Mouse (Mus musculus) limb, embryonic 12.5 days (tissue): ENCODE data around the gene Acsm3. TPM values are rescaled to one million over a fixed set of nuclear protein-coding genes. Genes with fewer than 3 reads are reported as not detected.

Experiments used
- ATAC-seq: fragments of 200-750 bp; cut with Nextera tagmentation; 2 replicates; pipeline ENCODE4 v1.8.0; 2017; ENCODE audit warnings: low read depth, moderate TSS enrichment; ENCODE audit not compliant: insufficient number of reproducible peaks, insufficient read depth, low FRiP score, low TSS enrichment
- H3K27ac ChIP-seq: fragments of 300-500 bp; sonication (generic); 2 replicates; pipeline ENCODE4 v1.5.1; 2016; ENCODE audit warnings: mild to moderate bottlenecking, moderate library complexity
- H3K27me3 ChIP-seq: fragments of 300-500 bp; sonication (generic); 2 replicates; pipeline ENCODE4 v1.6.1; 2016; ENCODE audit warnings: mild to moderate bottlenecking, moderate library complexity
- H3K36me3 ChIP-seq: fragments of 300-500 bp; sonication (generic); 2 replicates; pipeline ENCODE4 v1.6.1; 2016; ENCODE audit warnings: mild to moderate bottlenecking, moderate library complexity
- H3K4me1 ChIP-seq: fragments of 300-500 bp; sonication (generic); replicated peaks from 2 replicates; pipeline ENCODE4 v1.6.1; 2016
- H3K4me2 ChIP-seq: fragments of 300-500 bp; sonication (generic); 2 replicates; pipeline ENCODE4 v1.6.1; 2016; ENCODE audit warnings: mild to moderate bottlenecking, moderate library complexity
- H3K4me3 ChIP-seq: fragments of 300-500 bp; sonication (generic); replicated peaks from 2 replicates; pipeline ENCODE4 v1.5.1; 2016; ENCODE audit warnings: mild to moderate bottlenecking
- H3K9ac ChIP-seq: fragments of 300-500 bp; sonication (generic); replicated peaks from 2 replicates; pipeline ENCODE4 v1.6.1; 2016; ENCODE audit warnings: mild to moderate bottlenecking, moderate library complexity
- H3K9me3 ChIP-seq: fragments of 300-500 bp; sonication (generic); 2 replicates; pipeline ENCODE4 v1.6.1; 2016; ENCODE audit warnings: mild to moderate bottlenecking, moderate library complexity
- WGBS: fragments of 180-500 bp; shearing (Covaris S2); methylation state at CpG from one replicate; pipeline ENCODE4 v1.1.7; 2016; 5-methylcytosine and 5-hydroxymethylcytosine counted together
- polyA plus RNA-seq: library from polyadenylated mRNA; unstranded; fragments of >200 nt; fragmentation: Nextera tagmentation; extraction: Ambion mirVana; gene quantifications from 2 replicates; pipeline ENCODE4 v1.2.1, GENCODE M21; 2016

The Acsm3 gene
- polyA plus RNA-seq, 1 experiment from 2014 or later: 0.13 TPM

DNA sequence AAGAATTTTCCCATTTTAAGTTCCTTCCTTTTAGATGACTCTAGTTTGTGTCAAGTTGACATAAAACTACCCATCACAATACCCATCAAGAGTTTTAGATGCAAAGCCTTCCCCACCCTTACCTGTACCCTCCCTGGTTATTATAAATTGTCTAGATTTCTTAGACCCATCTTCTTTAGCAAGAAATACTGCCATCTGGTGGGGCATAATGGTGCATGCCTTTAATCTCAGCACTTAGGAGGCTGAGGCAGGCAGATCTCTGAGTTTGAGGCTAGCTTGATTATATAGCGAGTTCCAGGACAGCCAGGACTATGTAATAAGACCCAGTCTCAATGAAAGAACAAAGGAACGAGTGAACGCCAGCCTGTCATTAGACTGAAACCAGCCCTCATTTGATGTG is 39.8 kb downstream of the Acsm3 start:
- 92% methylated on average over 3 of the region's 3 CpGs for WGBS

GRCm38 (mm10) chr7:119800991-119801390 is 40.3 kb downstream of the Acsm3 start:
- Histone ChIP-seq H3K9ac (no peak overlapping the region), H3K4me1 (no peaks in the 10 kb centered on the region), H3K9me3 (no peaks in the 10 kb centered on the region), H3K27me3 (no peaks in the 10 kb centered on the region), H3K27ac (no peak overlapping the region), H3K36me3 (peaks cover 14% of the 10 kb centered on the region), H3K4me2 (no peak overlapping the region), H3K4me3 (no peak overlapping the region)
- no peak for ATAC-seq
- 84% methylated on average over 3 of the region's 3 CpGs for WGBS

More for the DNA sequence above, 39.8 kb downstream of the Acsm3 start:
- peaks cover 13% of the 10 kb centered on the region for H3K36me3 ChIP-seq
- no peak for ATAC-seq
- no peak overlapping the region for H3K4me3 ChIP-seq
- H3K9ac ChIP-seq: no peak overlapping the region
- no peak overlapping the region for H3K4me2 ChIP-seq
- H3K9me3 ChIP-seq: no peaks in the 10 kb centered on the region
- no peaks in the 10 kb centered on the region for H3K4me1 ChIP-seq
- no peak overlapping the region for H3K27ac ChIP-seq
- H3K27me3 ChIP-seq: no peaks in the 10 kb centered on the region

GRCm38 (mm10) chr7:119807396-119807795 is 46.7 kb downstream of the Acsm3 start:
- Histone ChIP-seq H3K27me3 (no peaks in the 10 kb centered on the region), H3K4me3 (no peak overlapping the region), H3K4me1 (no peaks in the 10 kb centered on the region), H3K27ac (no peak overlapping the region), H3K36me3 (peaks cover 55% of the 10 kb centered on the region), H3K4me2 (no peak overlapping the region), H3K9me3 (no peaks in the 10 kb centered on the region), H3K9ac (no peak overlapping the region)
- 96% methylated on average over 5 of the region's 5 CpGs for WGBS
- no peak for ATAC-seq

- no peak for ATAC-seq
- Histone ChIP-seq H3K27me3 (no peaks in the 10 kb centered on the region), H3K36me3 (peaks cover 63% of the 10 kb centered on the region), H3K4me3 (no peak overlapping the region), H3K4me1 (no peaks in the 10 kb centered on the region), H3K27ac (no peak overlapping the region), H3K4me2 (no peak overlapping the region), H3K9me3 (no peaks in the 10 kb centered on the region), H3K9ac (no peak overlapping the region)
- 97% methylated on average over 3 of the region's 3 CpGs for WGBS
Measured at GRCm38 (mm10) chr7:119808723-119809122, 48.0 kb downstream of the Acsm3 start.

- WGBS: 95% methylated on average over 1 of the region's 1 CpGs
- H3K4me2 ChIP-seq: no peak overlapping the region
- no peak for ATAC-seq
- no peak overlapping the region for H3K4me3 ChIP-seq
- H3K4me1 ChIP-seq: no peaks in the 10 kb centered on the region
- H3K27me3 ChIP-seq: no peaks in the 10 kb centered on the region
- no peak overlapping the region for H3K27ac ChIP-seq
- H3K9ac ChIP-seq: no peak overlapping the region
- H3K9me3 ChIP-seq: no peaks in the 10 kb centered on the region
- H3K36me3 ChIP-seq: peaks cover 38% of the 10 kb centered on the region
Measured at GRCm38 (mm10) chr7:119835371-119835770, 74.6 kb downstream of the Acsm3 start.

DNA sequence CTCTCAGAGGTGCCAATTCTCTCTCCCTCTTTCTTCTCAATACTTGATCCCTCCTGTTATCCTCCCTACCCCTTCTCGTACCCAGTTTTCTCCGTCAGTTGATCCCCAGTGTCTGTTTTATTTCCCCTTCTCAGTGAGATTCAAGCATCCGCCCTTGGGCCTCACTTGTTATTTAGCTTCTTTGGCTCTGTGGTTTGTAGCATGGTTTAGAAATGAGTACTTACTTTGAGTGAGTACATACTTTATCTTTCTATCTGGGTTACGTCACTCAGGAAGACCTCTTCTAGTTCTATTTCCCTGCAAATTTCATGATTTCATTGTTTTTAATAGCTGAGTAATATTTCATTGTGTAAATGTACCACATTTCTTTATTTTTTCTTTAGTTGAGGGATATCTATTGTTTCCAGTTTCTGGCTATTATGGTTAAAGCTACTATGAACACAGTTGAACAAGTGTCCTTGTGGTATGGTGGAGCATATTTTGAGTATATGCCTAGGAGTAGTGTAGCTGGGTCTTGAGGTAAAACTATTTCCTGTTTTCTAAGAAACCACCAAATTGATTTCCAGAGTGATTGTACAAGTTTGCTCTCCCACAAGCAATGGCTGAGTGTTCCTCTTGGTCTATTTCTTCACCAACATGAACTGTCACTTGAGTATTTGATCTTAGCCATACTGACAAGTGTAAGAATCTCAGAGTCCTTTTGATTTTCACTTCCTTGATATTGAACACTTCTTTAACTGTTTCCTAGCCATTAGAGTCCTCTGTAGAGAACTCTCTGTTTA is 75.5 kb downstream of the Acsm3 start:
- no peaks in the 10 kb centered on the region for H3K4me1 ChIP-seq
- no peak overlapping the region for H3K9ac ChIP-seq
- H3K36me3 ChIP-seq: peaks cover 39% of the 10 kb centered on the region
- H3K4me3 ChIP-seq: no peak overlapping the region
- H3K27ac ChIP-seq: no peak overlapping the region
- H3K27me3 ChIP-seq: no peaks in the 10 kb centered on the region
- ATAC-seq: no peak
- no peak overlapping the region for H3K4me2 ChIP-seq
- WGBS: 91% methylated on average over 4 of the region's 4 CpGs
- H3K9me3 ChIP-seq: no peaks in the 10 kb centered on the region

Other genes starting within 250 kb of the Acsm3 start
- not detected in 2 replicates for gene Acsm5, start 241.5 kb upstream of the Acsm3 start, polyA plus RNA-seq
- gene Pdilt, start 237.4 kb upstream of the Acsm3 start, polyA plus RNA-seq: not detected in 2 replicates
- gene Acsm2, start 206.6 kb upstream of the Acsm3 start, polyA plus RNA-seq: not detected in 2 replicates
- not detected in 2 replicates for gene Acsm1, start 153.9 kb upstream of the Acsm3 start, polyA plus RNA-seq
- gene Acsm4, start 70.9 kb upstream of the Acsm3 start, polyA plus RNA-seq: not detected in 2 replicates
- gene Thumpd1, start 40.1 kb upstream of the Acsm3 start, polyA plus RNA-seq: 89.0 and 90.0 TPM in 2 replicates
- 28.3 and 29.9 TPM in 2 replicates for gene Rexo5, start 33.1 kb downstream of the Acsm3 start, polyA plus RNA-seq
- 29.7 and 30.6 TPM in 2 replicates for gene Eri2, start 33.1 kb downstream of the Acsm3 start, polyA plus RNA-seq
- gene Lyrm1, start 134.9 kb downstream of the Acsm3 start, polyA plus RNA-seq: 7.5 and 8.8 TPM in 2 replicates
- gene Dcun1d3, start 135.4 kb downstream of the Acsm3 start, polyA plus RNA-seq: 13.9 and 14.8 TPM in 2 replicates